Mouse (Mus musculus) embryonic facial prominence, embryonic 14.5 days (tissue): ENCODE measurements around the gene Mfap3. TPM values are rescaled to one million over a fixed set of nuclear protein-coding genes. Genes with fewer than 3 reads are reported as not detected.
"Not testable (repeated sequence)": the region's sequence is repeated elsewhere in the genome, so short reads cannot be mapped to it uniquely, and the experiment has no call there.

ENCODE experiments used
- ATAC-seq: fragments of 200-750 bp; cut with Nextera tagmentation; 2 replicates; pipeline ENCODE4 v1.8.0; 2017; ENCODE audit warnings: low read depth, moderate number of reproducible peaks, moderate TSS enrichment
- DNase-seq: peaks from one replicate; pipeline ENCODE4 v3.0.0-alpha.2; 2015; ENCODE audit warnings: low spot score
- H3K27ac ChIP-seq: fragments of 300-500 bp; sonication (generic); replicated peaks from 2 replicates; pipeline ENCODE4 v1.5.1; 2014; ENCODE audit warnings: low read depth, mild to moderate bottlenecking, low read length, moderate library complexity
- H3K27me3 ChIP-seq: fragments of 300-500 bp; sonication (generic); replicated peaks from 2 replicates; pipeline ENCODE4 v1.6.1; 2014; ENCODE audit warnings: low read length; ENCODE audit not compliant: control insufficient read depth, insufficient read depth
- H3K36me3 ChIP-seq: fragments of 300-500 bp; sonication (generic); 2 replicates; pipeline ENCODE4 v1.6.1; 2014; ENCODE audit warnings: low read length, mixed read lengths; ENCODE audit not compliant: control insufficient read depth, insufficient read depth
- H3K4me1 ChIP-seq: fragments of 300-500 bp; sonication (generic); 2 replicates; pipeline ENCODE4 v1.6.1; 2014; ENCODE audit warnings: antibody characterized with exemption, low read length; ENCODE audit not compliant: control insufficient read depth, insufficient read depth
- H3K4me2 ChIP-seq: fragments of 300-500 bp; sonication (generic); 2 replicates; pipeline ENCODE4 v1.6.1; 2014; ENCODE audit warnings: low read depth, mild to moderate bottlenecking, low read length, moderate library complexity, mixed read lengths
- H3K4me3 ChIP-seq: fragments of 300-500 bp; sonication (generic); 2 replicates; pipeline ENCODE4 v1.5.1; 2014; ENCODE audit warnings: low read depth, mild to moderate bottlenecking, low read length
- H3K9ac ChIP-seq: fragments of 300-500 bp; sonication (generic); 2 replicates; pipeline ENCODE4 v1.6.1; 2014; ENCODE audit warnings: low read depth, mild to moderate bottlenecking, low read length, moderate library complexity, mixed read lengths
- H3K9me3 ChIP-seq: fragments of 300-500 bp; sonication (generic); 2 replicates; pipeline ENCODE4 v1.6.1; 2016; ENCODE audit warnings: low read length; ENCODE audit not compliant: control insufficient read depth
- whole genome bisulfite sequencing: fragments of 180-500 bp; shearing (Covaris S2); extraction: QIAGEN DNeasy Blood & Tissue Kit; methylation state at CpG from one replicate; pipeline ENCODE4 v1.1.7; 2014; 5-methylcytosine and 5-hydroxymethylcytosine counted together
- polyA plus RNA-seq: library from polyadenylated mRNA; unstranded; fragments of >200 nt; fragmentation: Nextera tagmentation; extraction: Ambion mirVana; gene quantifications from 2 replicates; pipeline ENCODE4 v1.2.1, GENCODE M21; 2014

Mfap3 gene
- polyA plus RNA-seq, 1 experiment from 2014 or later: 41.0 TPM

GRCm38 (mm10) chr11:57535912-57536311, 17.4 kb downstream of the Mfap3 start:
- H3K9me3 ChIP-seq: no peaks in the 10 kb centered on the region
- H3K4me1 ChIP-seq: no peaks in the 10 kb centered on the region
- H3K27me3 ChIP-seq: no peaks in the 10 kb centered on the region
- H3K4me2 ChIP-seq: no peak overlapping the region
- H3K9ac ChIP-seq: no peak overlapping the region
- ATAC-seq (no peak), DNase-seq (no peak)
- peaks cover 25% of the 10 kb centered on the region for H3K36me3 ChIP-seq
- 91% methylated on average over 5 of the region's 5 CpGs for WGBS
- no peak overlapping the region for H3K4me3 ChIP-seq
- H3K27ac ChIP-seq: no peak overlapping the region

GRCm38 (mm10) chr11:57539841-57540418, 21.5 kb downstream of the Mfap3 start:
- H3K9me3 ChIP-seq: no peaks in the 10 kb centered on the region
- H3K9ac ChIP-seq: no peak overlapping the region
- no peaks in the 10 kb centered on the region for H3K27me3 ChIP-seq
- no peaks in the 10 kb centered on the region for H3K4me1 ChIP-seq
- ATAC-seq (no peak), DNase-seq (no peak)
- 71% methylated on average over 5 of the region's 5 CpGs for WGBS
- no peak overlapping the region for H3K4me2 ChIP-seq
- H3K27ac ChIP-seq: no peak overlapping the region
- no peaks in the 10 kb centered on the region for H3K36me3 ChIP-seq
- no peak overlapping the region for H3K4me3 ChIP-seq

GRCm38 (mm10) chr11:57540681-57541080, 22.2 kb downstream of the Mfap3 start:
- 80% methylated on average over 2 of the region's 2 CpGs for WGBS

GRCm38 (mm10) chr11:57548618-57549550, 30.4 kb downstream of the Mfap3 start:
- H3K27me3 ChIP-seq: no peaks in the 10 kb centered on the region
- 14% methylated on average over 18 of the region's 18 CpGs for WGBS
- peak; percentile 92 for ATAC-seq
- H3K9me3 ChIP-seq: no peaks in the 10 kb centered on the region
- H3K27ac ChIP-seq: no peak overlapping the region
- no peak overlapping the region for H3K9ac ChIP-seq
- H3K4me2 ChIP-seq: peak overlapping the region; percentile 49
- H3K36me3 ChIP-seq: no peaks in the 10 kb centered on the region
- peak; percentile 93 for DNase-seq
- peaks cover 6% of the 10 kb centered on the region; the same call in 1 of the 2 replicates for H3K4me1 ChIP-seq
- 0 out of 2 replicates have a peak overlapping the region, but pooled peaks have one; percentile 12 for H3K4me3 ChIP-seq

More at GRCm38 (mm10) chr11:57540681-57541080, 22.2 kb downstream of the Mfap3 start:
- no peak for ATAC-seq
- DNase-seq: no peak
- Histone ChIP-seq H3K4me3 (no peak overlapping the region), H3K27me3 (no peaks in the 10 kb centered on the region), H3K4me1 (no peaks in the 10 kb centered on the region), H3K9me3 (no peaks in the 10 kb centered on the region), H3K9ac (no peak overlapping the region), H3K4me2 (no peak overlapping the region), H3K36me3 (no peaks in the 10 kb centered on the region), H3K27ac (no peak overlapping the region)

DNA sequence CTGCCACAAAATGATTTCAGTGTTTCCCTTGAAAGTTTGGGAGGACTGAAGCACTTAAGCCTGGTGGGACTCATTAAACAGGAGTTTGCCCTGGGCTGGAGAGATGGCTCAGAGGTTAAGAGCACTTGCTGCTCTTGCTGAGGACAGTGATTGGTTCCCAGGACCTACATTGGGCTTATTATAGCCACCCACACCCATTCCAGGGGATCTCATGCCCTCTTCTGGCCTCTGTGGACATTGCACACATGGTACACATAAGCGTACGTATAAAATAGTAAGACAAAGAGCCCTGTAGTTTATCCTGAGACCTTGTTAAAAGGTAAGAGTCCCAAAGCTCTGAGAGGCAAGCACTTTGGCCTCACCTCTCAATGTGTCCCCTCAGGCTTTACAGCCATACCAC, 31.8 kb downstream of the Mfap3 start:
- H3K4me1 ChIP-seq: peaks cover 6% of the 10 kb centered on the region; the same call in 1 of the 2 replicates
- ATAC-seq (no peak), DNase-seq (no peak)
- H3K27ac ChIP-seq: no peak overlapping the region
- H3K27me3 ChIP-seq: no peaks in the 10 kb centered on the region
- H3K36me3 ChIP-seq: no peaks in the 10 kb centered on the region
- no peaks in the 10 kb centered on the region for H3K9me3 ChIP-seq
- WGBS: 98% methylated on average over 2 of the region's 2 CpGs
- H3K4me3 ChIP-seq: no peak overlapping the region
- no peak overlapping the region for H3K9ac ChIP-seq
- no peak overlapping the region for H3K4me2 ChIP-seq

GRCm38 (mm10) chr11:57551016-57551415, 32.6 kb downstream of the Mfap3 start:
- no peak overlapping the region for H3K4me2 ChIP-seq
- no peak overlapping the region for H3K27ac ChIP-seq
- no peaks in the 10 kb centered on the region for H3K9me3 ChIP-seq
- peaks cover 6% of the 10 kb centered on the region; the same call in 1 of the 2 replicates for H3K4me1 ChIP-seq
- ATAC-seq (no peak), DNase-seq (no peak)
- H3K36me3 ChIP-seq: no peaks in the 10 kb centered on the region
- H3K4me3 ChIP-seq: no peak overlapping the region
- H3K27me3 ChIP-seq: no peaks in the 10 kb centered on the region
- no peak overlapping the region for H3K9ac ChIP-seq
- 82% methylated on average over 8 of the region's 8 CpGs for WGBS

- no peak overlapping the region for H3K27ac ChIP-seq
- peaks cover 6% of the 10 kb centered on the region; the same call in 1 of the 2 replicates for H3K4me1 ChIP-seq
- 45% methylated on average over 7 of the region's 9 CpGs for WGBS
- H3K4me2 ChIP-seq: no peak overlapping the region
- H3K36me3 ChIP-seq: no peaks in the 10 kb centered on the region
- H3K9me3 ChIP-seq: no peaks in the 10 kb centered on the region
- H3K9ac ChIP-seq: no peak overlapping the region
- no peaks in the 10 kb centered on the region for H3K27me3 ChIP-seq
- ATAC-seq (0 out of 2 replicates have a peak, but pooled peaks have one; percentile 27), DNase-seq (no peak)
- no peak overlapping the region for H3K4me3 ChIP-seq
Observed at GRCm38 (mm10) chr11:57553015-57553780, 34.7 kb downstream of the Mfap3 start.

- H3K4me3 ChIP-seq, H3K27ac ChIP-seq, H3K36me3 ChIP-seq, ATAC-seq, H3K4me2 ChIP-seq, H3K9ac ChIP-seq, H3K9me3 ChIP-seq, DNase-seq, H3K4me1 ChIP-seq, H3K27me3 ChIP-seq: not testable (repeated sequence)
- WGBS: 75% methylated on average over 9 of the region's 10 CpGs
Observed at GRCm38 (mm10) chr11:57557936-57558335, 39.5 kb downstream of the Mfap3 start.
